Mouse (Mus musculus): ENCODE results near the gene Rp9.
"Not testable (repeated sequence)": the region's sequence is repeated elsewhere in the genome, so short reads cannot be mapped to it uniquely, and the experiment has no call there.

Gene Rp9

DNA sequence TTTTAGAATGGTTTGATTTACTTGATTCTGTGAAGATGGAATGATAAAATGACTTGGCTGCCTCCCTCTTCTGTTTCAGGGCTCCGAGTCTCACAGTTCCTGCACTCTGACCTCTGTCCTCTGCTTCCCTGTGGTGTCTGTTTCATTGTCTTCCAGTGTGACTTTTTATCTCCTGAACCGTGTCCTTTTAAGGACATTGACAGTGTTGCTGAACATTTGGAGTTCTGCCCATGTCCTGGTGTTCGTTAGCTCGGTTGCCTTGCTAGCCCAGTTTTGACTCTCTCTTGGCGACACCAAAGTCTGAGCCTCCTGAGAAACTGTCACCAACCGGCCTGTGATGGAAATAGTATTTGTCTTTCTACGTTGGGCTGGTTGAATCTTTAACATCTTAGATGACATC, 49.1 kb downstream of the Rp9 start:
- no peak for DNase-seq (ENCODE audit: low spot score in 2 of 2)

DNA sequence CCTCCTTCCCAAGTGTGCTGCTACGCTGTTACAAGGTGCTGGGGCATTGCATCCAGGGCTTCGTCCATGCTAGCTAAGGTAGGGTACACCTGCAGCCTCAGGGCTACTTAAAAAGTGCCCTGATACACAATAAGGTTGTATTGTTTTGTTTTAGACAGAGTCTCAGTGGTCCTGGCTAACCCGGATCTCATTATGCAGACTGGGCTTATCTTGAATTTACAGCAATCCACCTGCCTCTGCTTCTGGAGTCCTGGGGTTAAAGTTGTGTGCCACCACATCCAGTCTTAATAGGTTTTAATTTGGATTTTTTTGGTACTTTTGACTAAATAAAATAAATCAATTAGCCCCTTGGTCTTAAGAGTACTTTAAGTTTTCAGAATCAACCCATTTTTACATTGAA, 49.7 kb downstream of the Rp9 start:
- DNase-seq (ENCODE audit: low spot score in 2 of 2) = no peak

- DNase-seq (ENCODE audit: low spot score in 2 of 2) = no peak
Observed at GRCm38 (mm10) chr9:22417547-22417946, 52.0 kb downstream of the Rp9 start.

- DNase-seq (ENCODE audit: low spot score in 2 of 2) = no peak
Observed at GRCm38 (mm10) chr9:22416187-22416586, 53.4 kb downstream of the Rp9 start.

GRCm38 (mm10) chr9:22411002-22411857, 58.3 kb downstream of the Rp9 start, which contains the start of gene 9530077C05Rik:
Gene 9530077C05Rik (plus strand): TSS chr9:22411513.
- DNase-seq (ENCODE audit: low spot score in 2 of 2) = peak; percentile 89 to 95

- no peak for DNase-seq (ENCODE audit: low spot score in 2 of 2)
Observed at GRCm38 (mm10) chr9:22409501-22409900, 60.0 kb downstream of the Rp9 start.

- DNase-seq (ENCODE audit: low spot score in 2 of 2) = not testable (repeated sequence)
Observed at GRCm38 (mm10) chr9:22408344-22408743, 61.2 kb downstream of the Rp9 start.

DNA sequence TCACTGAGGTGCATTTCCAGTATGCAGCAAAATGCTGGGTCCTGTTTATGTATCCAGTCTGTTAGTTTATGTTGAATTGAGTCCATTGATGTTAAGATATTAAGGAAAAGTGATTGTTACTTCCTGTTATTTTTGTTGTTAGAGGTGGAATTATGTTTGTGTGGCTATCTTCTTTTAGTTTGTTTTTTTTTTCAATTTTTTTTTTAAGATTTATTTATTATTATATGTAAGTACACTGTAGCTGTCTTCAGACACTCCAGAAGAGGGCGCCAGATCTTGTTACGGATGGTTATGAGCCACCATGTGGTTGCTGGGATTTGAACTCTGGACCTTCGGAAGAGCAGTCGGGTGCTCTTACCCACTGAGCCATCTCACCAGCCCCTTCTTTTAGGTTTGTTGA, 61.9 kb downstream of the Rp9 start:
- DNase-seq (ENCODE audit: low spot score in 2 of 2) = not testable (repeated sequence)

GRCm38 (mm10) chr9:22405414-22405813, 64.1 kb downstream of the Rp9 start:
- DNase-seq (ENCODE audit: low spot score in 2 of 2) = no peak

DNA sequence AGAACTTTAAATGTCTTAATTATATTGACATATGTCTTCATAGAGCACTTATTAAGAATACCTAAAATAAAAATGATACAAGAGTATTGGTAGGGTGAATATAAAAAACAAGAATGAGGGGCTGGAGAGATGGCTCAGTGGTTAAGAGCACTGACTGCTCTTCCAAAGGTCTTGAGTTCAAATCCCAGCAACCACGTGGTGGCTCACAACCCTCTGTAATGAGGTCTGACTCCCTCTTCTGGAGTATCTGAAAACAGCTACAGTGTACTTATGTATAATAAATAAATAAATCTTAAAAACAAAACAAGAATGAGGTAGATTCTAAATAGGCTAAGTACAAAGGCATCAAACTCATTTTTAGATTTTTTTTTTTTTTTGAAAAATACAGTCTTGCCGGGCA, 66.0 kb downstream of the Rp9 start:
- DNase-seq (ENCODE audit: low spot score in 2 of 2) = not testable (repeated sequence)

- DNase-seq (ENCODE audit: low spot score in 2 of 2) = no peak
Observed at GRCm38 (mm10) chr9:22402976-22403375, 66.6 kb downstream of the Rp9 start.

DNA sequence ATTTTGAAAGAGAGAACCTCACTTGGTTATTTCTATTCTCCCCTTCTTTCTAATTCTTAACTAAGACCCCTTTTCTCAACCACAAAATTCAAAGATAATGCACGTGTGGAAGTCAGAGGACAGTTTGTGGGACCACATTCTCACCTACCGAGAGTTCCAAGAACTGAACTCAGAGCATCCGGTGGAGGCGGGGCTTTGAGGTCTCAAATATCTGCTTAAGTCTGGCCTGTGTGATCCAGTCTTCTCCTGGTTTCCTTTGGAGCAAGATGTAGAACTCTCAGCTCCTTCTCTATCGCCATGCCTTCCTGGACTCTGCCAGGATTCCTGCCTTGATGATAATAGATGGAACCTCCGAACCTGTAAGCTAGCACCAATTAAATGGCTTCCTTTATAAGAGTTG, 67.5 kb downstream of the Rp9 start:
- DNase-seq (ENCODE audit: low spot score in 2 of 2) = no peak

DNA sequence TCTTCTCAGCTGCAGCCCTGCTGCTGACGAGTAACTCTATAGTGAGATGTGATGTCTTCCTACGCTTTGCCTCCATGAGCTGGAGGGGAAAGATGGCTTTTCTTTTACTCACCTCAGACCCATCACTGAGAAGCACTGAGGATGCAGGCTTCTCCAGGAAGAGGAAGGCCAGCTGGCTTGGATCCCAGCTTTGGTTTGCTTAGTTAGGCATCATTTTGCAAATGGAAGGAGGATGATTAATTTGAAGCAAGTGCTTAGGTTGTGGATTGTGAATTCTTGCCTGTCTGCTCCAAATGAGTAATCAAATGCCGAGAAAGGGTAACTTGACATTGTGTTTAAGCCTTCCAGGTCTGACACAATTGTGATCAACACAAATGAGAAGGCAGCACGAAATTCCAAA, 70.5 kb downstream of the Rp9 start:
- no peak for DNase-seq (ENCODE audit: low spot score in 2 of 2)

DNA sequence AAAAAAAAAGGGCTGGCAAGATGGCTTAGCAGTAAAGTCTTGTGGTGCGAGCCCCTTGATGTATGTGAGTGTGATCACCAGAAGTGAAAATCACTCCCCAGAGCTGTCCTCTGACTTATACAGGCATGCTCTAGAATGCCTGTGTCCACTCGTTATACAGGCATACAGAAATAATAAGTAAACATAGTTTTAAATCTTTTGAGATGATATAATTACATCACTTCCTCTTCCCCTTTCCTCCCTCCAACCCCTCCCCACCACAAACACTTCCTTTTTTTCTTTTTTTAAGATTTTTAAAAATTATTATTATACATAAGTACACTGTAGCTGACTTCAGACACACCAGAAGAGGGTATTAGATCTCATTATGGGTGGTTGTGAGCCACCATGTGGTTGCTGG, 74.8 kb downstream of the Rp9 start:
- DNase-seq (ENCODE audit: low spot score in 2 of 2) = no peak

GRCm38 (mm10) chr9:22390390-22390789, 79.2 kb downstream of the Rp9 start:
- no peak for DNase-seq (ENCODE audit: low spot score in 2 of 2)

GRCm38 (mm10) chr9:22389736-22390245, 79.8 kb downstream of the Rp9 start:
- no peak for DNase-seq (ENCODE audit: low spot score in 2 of 2)

GRCm38 (mm10) chr9:22389021-22389476, 80.5 kb downstream of the Rp9 start, which contains the start of gene Anln:
Gene Anln (minus strand): TSS chr9:22389188.
- DNase-seq (ENCODE audit: low spot score in 2 of 2) = peak; percentile 91 to 97

DNA sequence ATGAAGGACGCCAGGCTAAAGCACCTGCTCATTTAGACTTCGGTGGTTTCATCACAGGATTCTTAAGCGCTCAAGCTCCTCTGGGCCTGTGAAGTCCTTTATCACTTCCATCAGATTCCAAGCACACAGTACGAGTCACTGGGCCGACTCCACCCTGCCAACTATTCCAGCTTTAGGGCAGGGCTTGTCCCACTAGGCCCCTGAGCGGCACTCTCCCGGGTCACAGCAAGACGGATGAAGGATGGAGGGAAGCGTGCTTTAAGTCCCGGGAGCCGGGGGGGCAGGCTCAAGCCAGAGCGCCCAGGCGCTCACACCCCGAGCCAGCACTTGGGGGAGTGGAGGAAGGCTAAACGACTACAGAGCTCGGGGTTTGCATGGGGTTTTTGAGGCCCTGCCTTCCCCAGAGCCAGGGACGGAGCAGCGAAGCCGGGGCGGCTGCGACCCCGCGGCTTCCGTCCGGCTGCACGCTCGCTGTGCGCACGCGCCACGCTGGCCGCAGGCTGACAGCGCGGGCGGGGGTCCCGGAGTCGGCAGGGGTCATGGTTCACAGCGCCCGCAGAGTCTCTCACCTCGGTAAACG, 81.1 kb downstream of the Rp9 start:
- DNase-seq (ENCODE audit: low spot score in 2 of 2) = peak; percentile 34 to 60

DNA sequence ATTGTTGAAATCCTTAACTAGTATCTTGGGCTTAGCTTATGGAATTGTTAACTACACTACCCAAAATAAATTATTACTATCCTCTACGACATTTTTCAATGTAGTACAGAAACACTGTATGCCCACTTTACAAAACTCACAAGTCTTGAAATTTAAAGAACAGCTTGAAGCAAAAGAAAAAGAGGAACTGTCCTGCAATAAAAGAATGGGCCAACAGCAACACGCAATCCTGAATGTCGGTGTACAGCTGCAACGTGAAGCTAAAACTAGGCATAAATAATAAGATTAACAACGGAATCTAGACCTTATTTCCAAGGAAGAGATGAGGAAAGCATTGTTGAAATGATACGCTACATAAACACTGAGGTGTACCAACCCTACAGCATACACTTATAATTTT, 81.6 kb downstream of the Rp9 start:
- DNase-seq (ENCODE audit: low spot score in 2 of 2) = no peak

DNA sequence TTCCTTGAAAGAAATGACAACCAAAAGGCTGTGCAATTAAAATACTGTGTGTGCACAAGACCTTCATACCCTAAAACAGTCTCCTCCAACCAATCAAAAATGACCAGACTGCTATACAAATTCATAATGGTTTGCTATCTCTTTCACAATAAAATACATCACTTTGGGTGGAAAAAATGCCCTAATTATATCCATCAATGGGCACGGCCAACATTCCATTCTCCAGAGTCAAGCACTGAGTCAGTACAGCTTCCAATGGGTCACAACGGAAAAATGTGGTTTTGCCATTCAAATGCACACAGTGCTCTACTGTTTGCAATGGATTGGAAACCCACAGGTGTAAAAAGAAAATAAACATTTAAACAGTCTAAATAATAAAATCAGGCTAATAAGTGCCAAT, 83.7 kb downstream of the Rp9 start:
- DNase-seq (ENCODE audit: low spot score in 2 of 2) = no peak

DNA sequence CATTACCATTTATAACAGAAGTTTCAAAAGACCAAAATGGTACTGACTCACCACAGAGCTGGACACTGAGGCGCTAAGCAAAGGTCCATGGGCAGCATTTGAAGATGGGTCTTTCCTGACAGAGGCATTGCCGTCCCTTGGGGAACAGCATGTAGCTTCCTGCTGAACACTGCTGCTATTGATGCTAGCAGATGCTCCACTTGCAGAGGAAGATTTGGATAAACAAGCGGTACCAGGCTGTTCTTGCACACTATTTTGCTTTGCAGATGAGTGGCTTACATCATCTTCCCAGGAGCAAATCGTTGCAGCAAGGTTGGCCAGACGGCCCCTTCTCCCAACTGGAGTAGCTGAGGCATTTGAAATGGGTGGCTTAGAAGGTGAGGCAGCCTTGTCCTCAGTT, 93.5 kb downstream of the Rp9 start:
- DNase-seq (ENCODE audit: low spot score in 2 of 2) = no peak

GRCm38 (mm10) chr9:22372760-22373159, 96.8 kb downstream of the Rp9 start:
- no peak for DNase-seq (ENCODE audit: low spot score in 2 of 2)

DNA sequence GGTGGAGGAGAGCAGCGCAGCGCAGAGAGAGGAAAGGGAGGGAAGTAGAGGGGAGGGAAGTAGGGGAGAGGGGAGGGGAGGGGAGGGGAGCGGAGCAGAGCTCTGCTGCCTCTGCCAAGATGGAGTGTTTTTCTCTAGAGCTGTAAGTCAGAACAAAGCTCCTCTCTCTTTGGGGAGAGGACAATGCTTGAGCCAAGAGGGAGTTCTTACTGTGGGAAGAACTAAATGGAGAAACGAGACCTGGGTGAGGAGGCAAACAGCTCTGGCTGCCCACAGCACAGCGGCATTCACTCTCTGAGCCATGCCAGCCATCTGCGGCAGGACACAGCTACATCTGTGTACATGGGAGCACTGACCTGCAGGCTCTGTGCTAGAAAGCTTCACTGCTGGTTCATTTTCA, 101.5 kb downstream of the Rp9 start:
- DNase-seq (ENCODE audit: low spot score in 2 of 2) = no peak

Measured in urinary bladder, postnatal 4 days (tissue).